Mouse (Mus musculus): ENCODE data around the gene Mllt11.
"Not testable (repeated sequence)": the region's sequence is repeated elsewhere in the genome, so short reads cannot be mapped to it uniquely, and the experiment has no call there.

Mllt11 gene

DNA sequence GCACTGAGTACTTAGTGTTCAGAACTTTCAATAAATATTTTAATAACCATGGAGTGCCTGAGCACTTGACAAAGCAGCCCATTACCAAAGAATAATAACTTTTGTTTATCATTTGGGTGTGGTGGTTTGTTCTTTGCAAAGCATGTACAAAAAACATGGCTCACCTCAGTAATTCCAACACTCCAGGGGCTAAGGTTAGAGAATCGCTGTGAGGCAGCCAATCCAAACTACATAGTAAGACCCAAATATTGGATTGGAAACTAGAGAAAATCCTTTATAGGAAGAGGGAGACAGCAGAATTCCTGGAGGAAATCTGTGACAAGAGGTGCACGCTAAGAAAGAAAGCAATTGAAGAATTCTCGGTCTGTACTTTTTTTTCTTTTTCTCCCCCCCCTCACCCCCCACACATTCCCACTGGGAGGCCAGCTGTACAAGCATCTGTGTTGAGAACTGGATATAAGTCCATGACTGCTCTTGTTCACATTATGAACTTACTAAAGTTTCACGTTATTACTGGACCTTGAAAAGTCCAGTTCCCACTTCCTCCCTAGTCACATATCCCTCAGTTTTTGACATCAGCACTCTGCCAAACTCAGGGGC is 15.2 kb downstream of the Mllt11 start:
- DNase-seq (ENCODE audit: low spot score): no peak

DNA sequence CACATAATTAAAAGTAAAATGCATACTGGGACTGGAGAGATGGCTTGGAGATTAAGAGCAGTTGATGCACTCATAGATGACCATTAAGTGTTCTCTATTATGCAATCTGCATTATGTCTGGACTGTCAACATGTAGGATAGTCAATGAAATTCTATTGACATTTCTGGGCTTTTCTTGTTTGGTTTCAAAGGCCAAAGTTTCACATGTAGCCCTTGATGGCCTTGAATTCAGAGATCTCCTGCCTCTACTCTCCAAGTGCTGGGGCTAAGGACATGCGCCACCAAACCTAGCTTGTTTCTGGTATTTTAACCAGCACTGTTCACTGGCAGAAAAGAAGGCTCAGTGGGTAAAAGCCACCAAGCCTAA is 18.4 kb downstream of the Mllt11 start:
- DNase-seq (ENCODE audit: low spot score): no peak

DNA sequence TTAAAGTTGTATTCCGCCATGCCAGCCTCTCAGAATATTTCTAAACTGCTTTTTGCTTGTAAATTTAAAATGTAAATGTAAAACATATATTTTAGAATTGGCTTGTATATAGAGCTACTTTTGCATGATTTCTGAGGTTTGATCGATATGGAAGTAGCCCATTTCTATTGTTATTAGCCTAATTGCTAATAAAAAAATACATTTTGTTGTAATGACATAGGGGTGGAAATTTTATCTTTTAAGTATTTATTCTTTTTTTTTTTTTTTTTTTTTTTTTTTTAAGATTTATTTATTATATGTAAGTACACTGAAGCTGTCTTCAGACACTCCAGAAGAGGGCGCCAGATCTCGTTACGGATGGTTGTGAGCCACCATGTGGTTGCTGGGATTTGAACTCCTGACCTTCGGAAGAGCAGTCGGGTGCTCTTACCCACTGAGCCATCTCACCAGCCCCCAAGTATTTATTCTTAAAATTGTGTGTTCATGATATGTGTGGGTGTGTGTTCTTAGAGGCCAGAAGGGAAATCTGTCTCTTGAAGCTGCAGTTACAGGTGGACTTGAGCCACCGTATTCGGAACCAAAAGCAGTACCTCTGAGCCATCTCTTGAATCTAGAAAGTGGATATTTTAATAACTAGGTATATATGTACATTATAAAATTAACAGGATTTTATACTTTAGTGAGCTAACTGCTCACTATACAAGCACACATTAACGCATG is 18.9 kb downstream of the Mllt11 start:
- DNase-seq (ENCODE audit: low spot score): not testable (repeated sequence)

DNA sequence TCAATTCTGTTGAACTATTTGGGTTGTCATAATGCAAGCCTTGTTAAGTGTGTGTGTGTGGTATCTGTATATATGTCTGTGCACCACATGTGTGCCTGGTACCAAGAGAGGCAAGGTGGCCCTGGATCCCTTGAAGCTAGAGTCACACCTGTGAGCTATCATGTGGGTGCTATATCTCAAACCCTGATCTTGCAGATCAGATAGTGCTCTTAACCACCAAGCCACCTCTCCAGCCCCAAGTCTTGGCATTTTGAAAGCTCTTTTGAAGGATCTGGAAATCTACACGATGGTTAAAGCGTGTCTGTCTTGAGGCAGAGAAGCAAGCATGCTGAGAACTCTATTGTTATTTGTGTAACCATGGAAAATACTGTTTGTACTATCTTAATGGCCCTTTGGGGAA is 21.4 kb downstream of the Mllt11 start:
- DNase-seq (ENCODE audit: low spot score): no peak

DNA sequence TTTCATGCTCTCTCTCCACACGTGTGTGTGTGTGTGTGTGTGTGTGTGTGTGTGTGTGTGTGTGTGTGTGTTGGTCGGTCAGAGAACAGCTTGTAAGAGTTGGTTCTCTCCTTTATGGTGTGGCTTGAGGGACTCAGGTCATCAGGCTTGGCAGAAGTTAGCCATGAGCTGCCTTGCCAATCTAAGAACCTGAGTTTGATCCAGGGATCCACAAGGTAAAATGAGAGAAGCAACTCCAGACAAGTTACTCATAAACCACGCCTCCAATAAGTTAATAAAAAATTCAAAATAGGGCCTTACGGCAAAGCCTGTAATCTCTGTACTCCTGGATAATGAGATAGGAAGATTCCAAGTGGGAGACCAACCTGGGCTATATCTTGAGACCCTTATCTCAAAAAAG is 23.7 kb downstream of the Mllt11 start:
- no peak for DNase-seq (ENCODE audit: low spot score)

DNA sequence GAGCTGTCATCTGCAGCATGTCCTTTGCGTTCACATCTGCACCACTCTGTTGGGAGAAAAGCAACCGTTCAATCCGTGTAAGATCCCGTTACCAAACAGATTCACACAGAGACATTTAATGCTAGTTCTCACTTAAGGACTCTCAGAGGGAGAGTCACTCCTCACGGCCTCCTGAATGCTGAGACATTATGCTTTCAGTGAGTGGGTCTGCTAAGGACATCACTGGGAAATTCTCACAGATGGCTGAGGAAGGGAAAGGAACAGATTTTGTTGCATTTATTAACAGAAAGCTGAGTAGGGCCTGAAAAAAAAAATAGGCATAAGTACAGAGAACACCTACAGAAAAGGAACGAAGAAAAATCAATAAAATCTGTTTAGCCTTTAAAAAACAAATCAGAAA is 28.1 kb downstream of the Mllt11 start:
- no peak for DNase-seq (ENCODE audit: low spot score)

DNA sequence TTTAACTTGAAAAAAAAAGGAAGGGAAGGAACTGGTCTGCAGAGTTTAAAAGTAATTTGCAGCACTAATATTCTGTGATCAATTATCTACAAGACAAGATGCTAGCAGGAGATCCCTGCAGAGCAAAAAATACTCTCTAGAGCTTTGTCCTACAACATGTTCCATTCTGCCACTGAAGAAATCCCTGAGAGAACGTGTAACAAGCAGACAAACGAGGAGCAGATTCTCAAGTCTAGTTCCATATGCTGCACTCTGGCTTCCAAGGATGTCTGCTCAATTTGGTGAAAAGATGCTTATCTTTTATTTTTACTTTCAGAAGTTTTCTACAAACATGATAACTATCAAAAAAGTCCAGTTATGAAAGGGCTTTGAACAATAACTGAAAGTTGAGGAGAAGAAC is 31.4 kb downstream of the Mllt11 start:
- no peak for DNase-seq (ENCODE audit: low spot score)

DNA sequence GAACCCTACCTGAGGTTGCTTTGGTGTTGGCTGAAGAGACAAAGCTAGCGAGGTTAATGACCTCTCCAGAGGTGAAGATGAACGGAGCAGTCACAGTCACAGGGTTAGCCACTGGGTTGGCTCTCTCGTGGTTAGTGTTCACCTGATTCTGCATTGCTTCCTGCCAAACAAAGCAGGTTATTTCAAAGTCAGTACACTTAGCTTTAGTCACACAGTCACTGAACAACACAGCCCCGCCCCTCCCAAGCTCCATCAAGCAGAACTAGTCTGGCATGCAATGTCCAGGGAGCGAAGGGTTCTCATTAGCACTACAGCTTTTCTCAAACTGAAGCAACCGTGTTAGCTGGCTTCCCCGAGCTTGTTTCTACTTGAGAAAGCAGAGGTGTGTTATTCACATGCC is 31.8 kb downstream of the Mllt11 start:
- DNase-seq (ENCODE audit: low spot score): no peak

DNA sequence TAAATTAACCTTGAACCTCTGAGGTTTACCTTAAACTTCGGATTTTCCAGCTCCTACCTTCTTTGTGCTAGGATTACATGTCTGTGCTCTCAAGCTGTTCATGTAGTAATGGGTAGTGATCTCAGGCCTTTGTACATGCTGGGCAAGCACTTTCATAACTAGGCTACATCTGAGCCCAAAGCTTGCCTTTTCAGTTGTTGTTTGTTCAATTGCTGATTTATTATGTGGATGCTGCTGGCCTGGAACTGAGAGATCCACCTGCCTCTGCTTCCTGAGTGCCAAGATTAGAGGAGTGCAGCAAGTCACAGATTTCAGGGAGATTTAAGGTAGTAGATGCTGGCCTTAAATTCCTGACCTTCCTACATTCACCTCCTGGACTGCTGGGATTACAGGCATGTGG is 32.9 kb downstream of the Mllt11 start:
- no peak for DNase-seq (ENCODE audit: low spot score)

DNA sequence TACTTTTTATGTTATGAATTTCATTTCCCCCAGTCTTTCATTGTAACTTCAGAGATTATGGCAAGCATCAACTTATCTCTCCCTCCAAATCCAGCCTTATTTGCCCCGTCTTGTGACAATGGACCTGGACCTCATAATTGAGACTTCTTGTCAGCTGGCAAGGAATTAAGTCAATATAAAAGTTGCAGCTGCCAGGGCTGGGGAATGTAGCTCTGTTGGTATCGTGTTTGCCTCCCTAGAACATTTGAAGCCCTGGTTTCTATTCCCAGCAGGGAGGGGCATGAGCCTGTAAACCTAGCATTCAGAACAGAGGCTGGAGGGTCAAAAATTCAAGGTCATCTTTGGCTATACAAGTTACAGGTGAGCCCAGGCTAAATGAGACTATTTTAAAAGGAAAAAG is 36.2 kb downstream of the Mllt11 start:
- DNase-seq (ENCODE audit: low spot score): no peak

DNA sequence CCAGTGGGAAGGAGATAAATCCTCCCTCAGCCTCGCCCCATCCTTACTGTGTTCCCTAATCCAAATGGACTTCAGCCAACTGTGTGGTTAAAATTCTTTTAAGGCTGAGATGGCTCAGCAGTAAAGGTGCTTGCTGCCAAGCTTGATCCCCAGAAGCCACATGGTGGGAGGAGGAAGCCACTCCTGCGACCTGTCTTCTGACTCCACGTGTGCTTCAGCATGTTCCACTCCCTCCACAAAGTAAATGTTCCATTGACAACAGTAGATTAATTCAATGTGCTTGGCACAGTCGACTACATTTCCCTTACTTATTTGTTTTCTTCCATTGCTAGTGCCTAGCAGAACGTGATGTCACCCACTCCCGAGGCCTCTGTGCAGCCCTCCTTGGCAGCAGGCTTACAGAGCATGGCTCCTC is 37.2 kb downstream of the Mllt11 start:
- no peak for DNase-seq (ENCODE audit: low spot score)

DNA sequence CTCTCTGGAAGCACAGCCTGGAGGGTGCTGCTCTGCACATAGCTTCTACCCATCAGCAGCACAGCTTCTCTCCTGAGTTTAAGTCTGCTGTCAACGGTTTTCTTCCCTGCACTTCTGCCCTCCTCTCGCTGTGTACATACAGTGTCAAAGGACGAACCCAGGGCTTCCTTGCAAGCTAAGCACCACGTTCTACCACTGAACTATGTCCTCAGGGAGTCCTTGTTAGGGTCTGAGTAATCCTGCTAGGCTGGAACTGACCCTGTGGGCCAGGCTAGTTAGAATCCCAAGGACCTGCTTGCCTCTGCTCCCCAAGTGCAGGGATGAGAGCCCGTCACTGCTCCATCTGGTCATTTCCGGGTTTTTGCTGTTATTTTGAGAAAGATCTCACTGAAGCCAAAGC is 45.1 kb downstream of the Mllt11 start:
- DNase-seq (ENCODE audit: low spot score): no peak

DNA sequence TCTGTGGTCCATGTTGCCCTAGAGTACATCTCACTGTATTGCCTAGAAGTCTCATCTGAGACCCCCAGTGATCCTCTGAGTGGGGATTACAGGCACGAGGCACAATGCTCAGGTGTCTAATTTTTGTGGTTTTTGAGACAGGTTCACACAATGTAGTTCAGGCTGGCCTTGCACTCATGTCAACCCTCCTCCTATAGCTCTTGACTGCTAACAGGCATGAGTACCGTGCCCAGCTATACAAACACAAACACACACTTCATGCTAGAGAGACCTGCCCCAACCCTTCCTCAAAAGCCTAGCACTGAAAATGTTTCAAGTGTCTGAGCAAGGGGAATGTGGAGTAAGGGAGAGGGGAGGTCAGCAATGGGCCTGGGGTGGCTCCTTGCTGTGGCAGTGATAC is 45.9 kb downstream of the Mllt11 start:
- no peak for DNase-seq (ENCODE audit: low spot score)

DNA sequence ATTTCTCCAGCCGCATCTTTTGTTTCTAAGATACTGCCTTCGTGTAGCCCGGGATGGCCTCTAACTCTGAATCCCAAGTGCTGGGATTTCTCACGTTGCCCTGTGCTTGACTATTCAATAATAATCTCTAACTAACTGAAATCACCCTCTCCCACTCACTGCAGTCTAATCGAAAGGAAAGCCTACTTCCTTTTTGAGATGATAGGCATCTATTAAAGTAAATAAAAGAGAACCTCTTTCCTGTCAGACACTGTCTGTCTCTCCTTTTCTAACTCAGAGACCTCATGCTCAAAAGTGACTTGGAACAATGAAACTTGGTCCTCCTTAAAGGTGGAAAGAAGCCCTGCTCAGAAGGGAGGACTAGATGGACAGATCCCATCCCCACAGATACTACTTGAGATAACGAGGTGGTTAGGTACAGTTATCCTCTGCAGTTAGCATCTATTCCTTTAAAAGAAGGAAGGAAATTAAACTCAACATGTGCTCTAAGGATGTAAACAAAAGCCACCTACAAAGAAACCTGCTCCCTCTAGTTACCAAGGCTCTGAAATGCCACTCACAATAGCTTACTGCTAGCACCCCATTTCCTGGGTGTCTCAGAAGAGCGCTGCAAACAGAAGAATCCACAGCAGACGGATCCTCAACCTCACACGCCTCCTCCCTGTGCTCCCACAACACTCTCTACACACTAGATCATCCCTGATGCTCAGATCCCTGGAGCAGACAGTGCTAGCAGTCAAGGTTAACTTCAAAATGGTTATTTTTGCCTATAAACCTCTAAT is 47.0 kb downstream of the Mllt11 start:
- no peak for DNase-seq (ENCODE audit: low spot score)

DNA sequence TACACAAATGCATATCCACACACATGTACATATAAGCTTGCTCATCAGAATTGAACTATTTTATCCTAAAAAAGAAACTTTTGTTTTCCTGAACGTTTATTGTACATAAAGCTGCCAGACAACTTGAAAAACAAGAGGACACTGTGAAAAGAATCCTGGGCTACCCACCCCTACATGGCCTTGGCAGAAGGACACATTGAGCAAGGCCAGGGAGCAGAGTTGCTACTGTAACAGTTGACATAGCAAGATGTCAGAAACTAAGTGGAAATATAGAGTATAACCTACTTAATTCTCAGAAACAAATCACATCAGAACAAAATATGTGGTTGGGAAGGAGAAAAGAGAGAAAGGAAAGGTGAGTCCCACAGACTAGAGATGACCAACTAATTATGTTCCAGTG is 50.1 kb downstream of the Mllt11 start:
- DNase-seq (ENCODE audit: low spot score): no peak

DNA sequence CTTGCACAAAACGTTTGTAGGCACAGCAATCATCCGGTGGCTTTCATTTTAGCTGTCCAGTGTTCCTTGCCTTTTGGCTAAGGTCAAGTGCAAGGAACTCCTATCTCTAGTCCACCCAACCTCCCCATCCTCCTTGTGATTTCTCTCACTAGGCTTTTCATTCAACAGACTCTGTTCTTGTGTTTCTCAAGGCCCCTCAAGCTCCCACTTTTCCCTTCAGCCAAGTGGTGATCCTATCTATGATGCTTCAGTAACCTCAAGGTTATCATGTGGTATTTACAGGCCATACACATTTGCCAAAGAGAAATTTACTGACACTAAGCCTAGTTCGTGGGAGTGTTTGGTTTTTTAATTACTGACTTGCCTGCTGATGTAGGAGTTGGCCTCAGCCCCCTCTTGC is 52.1 kb downstream of the Mllt11 start:
- no peak for DNase-seq (ENCODE audit: low spot score)

DNA sequence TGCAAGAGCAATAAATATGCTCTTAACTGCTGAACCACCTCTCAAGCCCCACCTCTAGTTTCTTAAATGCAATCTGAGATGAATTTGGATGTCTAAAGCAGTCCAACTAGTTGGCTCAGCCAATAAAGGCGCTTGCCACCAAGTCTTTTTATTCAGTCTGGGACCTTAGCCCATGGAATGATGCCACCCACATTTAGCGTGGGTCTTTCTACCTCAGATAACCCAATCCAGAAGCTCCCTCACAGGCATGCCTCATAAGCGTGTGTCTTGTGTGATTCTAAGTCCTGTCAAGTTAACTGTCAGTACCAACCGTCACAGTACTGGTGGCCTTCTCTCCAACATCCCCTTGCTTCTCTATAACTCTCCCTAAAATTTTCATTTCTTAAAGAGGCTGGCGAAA is 53.0 kb downstream of the Mllt11 start:
- no peak for DNase-seq (ENCODE audit: low spot score)

DNA sequence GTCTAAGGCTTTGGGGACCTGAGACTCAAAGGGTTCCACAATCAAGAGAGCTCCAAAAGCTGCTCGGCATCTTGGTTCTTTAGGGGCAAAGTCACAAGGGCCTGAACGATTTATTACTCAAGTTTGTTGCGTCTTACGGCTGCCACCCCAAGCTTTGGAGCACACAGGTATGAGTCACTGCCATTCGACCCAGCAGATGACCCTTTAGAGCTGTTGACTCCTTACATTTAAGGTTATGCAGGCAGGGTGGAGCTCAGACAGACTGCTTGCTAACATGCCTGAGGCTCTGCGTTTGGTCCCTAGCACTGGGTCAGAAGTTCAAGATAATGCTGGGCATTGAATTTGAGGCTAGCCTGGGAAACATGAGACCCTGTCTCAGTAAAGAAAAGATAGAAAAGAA is 54.4 kb downstream of the Mllt11 start:
- no peak for DNase-seq (ENCODE audit: low spot score)

DNA sequence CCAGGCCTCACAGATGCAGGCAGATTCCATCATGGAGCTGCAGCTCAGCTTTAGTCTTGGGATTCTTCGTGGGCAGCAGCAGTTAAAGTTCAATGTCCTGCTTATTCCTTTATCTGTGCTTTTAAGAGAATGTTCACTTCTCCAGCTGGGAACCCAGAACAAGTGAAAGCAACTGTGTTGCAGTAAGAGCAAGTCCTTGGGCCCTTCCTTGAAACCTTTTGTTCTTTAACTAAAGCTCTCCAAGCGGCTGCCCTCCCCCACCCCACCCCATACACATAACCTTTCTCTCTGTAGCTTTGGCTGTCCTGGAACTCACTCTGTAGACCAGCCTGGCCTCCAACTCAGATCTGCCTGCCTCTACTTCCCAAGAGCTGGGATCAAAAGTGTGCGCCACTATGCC is 55.5 kb downstream of the Mllt11 start:
- DNase-seq (ENCODE audit: low spot score): no peak

DNA sequence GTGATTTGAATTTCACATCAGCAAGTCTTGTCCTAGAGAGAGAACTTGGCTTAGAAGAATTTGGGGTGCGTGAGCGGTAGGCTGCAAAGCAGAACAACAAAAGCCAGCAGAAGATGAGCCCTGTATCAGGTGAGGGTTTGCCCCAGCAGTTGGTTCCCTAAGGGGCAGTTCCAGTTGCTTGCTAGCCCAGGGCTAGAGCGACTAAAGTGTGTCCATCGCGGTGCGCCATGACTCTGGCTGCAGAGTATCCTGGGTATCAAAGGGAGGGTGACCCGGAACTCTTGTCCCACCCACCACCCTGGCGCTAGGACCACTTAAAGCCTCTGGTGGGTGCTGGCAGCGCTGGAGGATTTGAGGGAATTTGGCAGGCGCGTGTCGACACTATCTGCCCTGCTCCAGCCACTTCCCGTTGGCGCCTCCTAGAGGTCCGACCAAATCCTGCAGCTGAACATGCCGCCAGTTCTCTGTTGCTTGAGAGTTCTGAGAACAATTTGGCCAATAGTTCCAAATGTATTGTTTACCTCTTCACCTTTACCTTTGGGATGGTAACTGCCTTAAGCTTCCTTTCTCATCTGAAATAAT is 57.9 kb downstream of the Mllt11 start:
- DNase-seq (ENCODE audit: low spot score): peak; percentile 43

DNA sequence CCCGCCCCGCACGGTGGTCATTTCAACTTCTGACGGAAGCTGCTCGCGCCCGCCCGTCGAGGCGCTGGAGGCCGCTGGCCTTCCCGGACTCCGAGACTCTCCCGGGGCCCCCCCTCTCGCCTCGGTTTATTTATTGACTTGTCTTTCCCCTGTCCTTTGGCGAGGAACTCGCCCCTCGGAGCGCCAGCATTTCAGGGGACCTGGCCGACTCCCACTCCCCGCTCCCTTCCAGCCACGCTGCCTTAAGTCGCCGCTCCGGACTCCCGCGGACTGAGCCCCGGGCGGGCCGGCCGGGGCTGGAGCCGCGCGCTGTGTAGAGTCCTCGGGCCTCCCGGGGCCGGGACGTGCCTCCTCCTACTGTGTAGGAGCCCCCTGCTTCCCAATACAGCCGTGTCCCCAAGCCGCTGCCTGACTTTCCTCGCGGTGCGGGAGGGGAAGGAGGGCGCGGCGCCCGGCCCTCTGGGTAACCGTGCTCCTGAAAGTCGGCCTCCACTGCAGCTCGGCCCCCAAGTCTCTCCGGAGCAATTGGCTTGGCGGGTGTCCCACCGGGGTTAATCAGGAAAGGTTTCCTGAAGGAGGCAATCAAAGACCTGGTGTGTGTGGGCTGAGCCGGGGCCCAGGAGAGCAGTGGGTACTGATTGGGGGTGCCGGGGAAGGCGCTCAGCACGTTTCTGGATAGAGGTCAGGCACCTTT is 58.6 kb downstream of the Mllt11 start:
- no peak for DNase-seq (ENCODE audit: low spot score)

DNA sequence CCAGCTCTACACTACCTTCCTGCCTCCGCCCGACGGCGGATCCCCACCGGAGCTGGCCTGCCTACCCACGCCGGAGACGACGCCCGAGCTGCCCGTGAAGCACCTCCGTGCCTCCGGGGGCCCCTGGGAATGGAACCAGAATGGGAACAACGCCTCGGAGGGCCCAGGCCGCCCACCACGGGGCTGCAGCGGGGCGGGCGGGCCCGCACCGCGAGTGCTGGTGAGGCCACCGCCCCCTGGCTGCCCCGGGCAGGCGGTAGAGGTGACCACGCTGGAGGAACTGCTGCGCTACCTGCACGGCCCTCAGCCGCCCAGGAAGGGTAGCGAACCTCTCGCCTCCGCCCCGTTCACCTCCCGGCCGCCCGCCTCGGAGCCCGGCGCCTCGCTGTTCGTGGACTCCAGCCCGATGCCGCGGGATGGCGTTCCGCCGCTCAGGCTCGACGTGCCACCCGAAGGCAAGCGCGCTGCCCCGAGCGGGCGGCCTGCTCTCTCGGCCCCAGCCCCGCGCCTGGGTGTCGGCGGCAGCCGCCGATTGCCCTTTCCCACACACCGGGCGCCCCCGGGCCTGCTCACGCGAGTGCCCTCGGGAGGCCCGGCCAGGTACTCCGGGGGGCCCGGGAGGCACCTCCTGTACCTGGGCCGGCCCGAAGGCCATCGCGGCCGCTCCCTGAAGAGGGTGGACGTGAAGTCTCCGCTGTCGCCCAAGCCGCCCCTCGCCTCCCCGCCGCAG is 59.3 kb downstream of the Mllt11 start:
- no peak for DNase-seq (ENCODE audit: low spot score)

Data from left cerebral cortex, adult 11 months (tissue).